17 mouse cellular contexts compared by ENCODE assay signal in genomic region chr7:82943376-82943775, GRCm38 (mm10).
DNase-seq lines count a peak whose midpoint lies in the region; ATAC-seq lines count a peak whose summit lies in the region.
"Had no signal": no experiment of that assay in that cellular context is flagged by ENCODE, and none has a peak within 500 bp of the region (broad histone marks: within the 10 kb centered on the region; RNA-seq: fewer than 3 reads in every experiment).

No protein-coding gene starts in this region.

- no peak for ATAC-seq in intestine, embryonic 15.5 days
- ATAC-seq in hindbrain, embryonic 14.5 days (ENCODE audit: low FRiP score), result no peak
- ATAC-seq: activated CD4-positive, CD25-positive, alpha-beta regulatory T cell, adult 4 months; intestine, postnatal 0 days had no signal

- H3K36me3 ChIP-seq in intestine, embryonic 15.5 days, result no peaks in the 10 kb centered on the region
- H3K36me3 ChIP-seq in hindbrain, embryonic 14.5 days (replicated peaks; ENCODE audit: control insufficient read depth, insufficient read depth), result no peaks in the 10 kb centered on the region
- H3K36me3 ChIP-seq: hindbrain, embryonic 10.5 days; limb, embryonic 12.5 days; liver, embryonic 15.5 days; neural tube, embryonic 15.5 days had no signal

- DNase-seq in left cerebral cortex, adult 11 months (ENCODE audit: low spot score), result peak; percentile 22
- DNase-seq in left cerebral cortex, postnatal 4 days, result no peak
- peak; percentile 21 to 22 for DNase-seq in frontal cortex, adult 2 months (ENCODE audit: extremely low spot score in 1 of 2, low spot score in 1 of 2)
- peak; percentile 5 to 8 for DNase-seq in left cerebral cortex, adult 18-20 months (ENCODE audit: low spot score in 2 of 2)
- peak; percentile 38 for DNase-seq in right cerebral cortex, postnatal 14 days
- DNase-seq in hindbrain, embryonic 14.5 days (ENCODE audit: low spot score), result no peak
- DNase-seq: cerebellum, adult 8-10 months; gastrocnemius, postnatal 36 days; kidney, postnatal 36 days; thymus, postnatal 4 days had no signal

- H3K9ac ChIP-seq in intestine, embryonic 15.5 days, result no peak overlapping the region
- no peak overlapping the region for H3K9ac ChIP-seq in hindbrain, embryonic 14.5 days
- H3K9ac ChIP-seq: limb, embryonic 12.5 days; liver, embryonic 15.5 days; neural tube, embryonic 15.5 days had no signal

- no peaks in the 10 kb centered on the region for H3K9me3 ChIP-seq in intestine, embryonic 15.5 days
- H3K9me3 ChIP-seq in hindbrain, embryonic 14.5 days (ENCODE audit: control insufficient read depth, low read length), result no peaks in the 10 kb centered on the region
- H3K9me3 ChIP-seq: hindbrain, embryonic 10.5 days; liver, embryonic 15.5 days; neural tube, embryonic 15.5 days had no signal

- WGBS in intestine, embryonic 15.5 days, result 71% methylated on average over 9 of the region's 9 CpGs
- 83% methylated on average over 9 of the region's 9 CpGs for WGBS in hindbrain, embryonic 14.5 days

- no peaks in the 10 kb centered on the region for H3K4me1 ChIP-seq in intestine, embryonic 15.5 days (replicated peaks)
- H3K4me1 ChIP-seq in hindbrain, embryonic 14.5 days (replicated peaks; ENCODE audit: control insufficient read depth, insufficient read depth, low read length), result no peaks in the 10 kb centered on the region; the same call in 1 of the 2 replicates
- H3K4me1 ChIP-seq: liver, embryonic 15.5 days had no signal

- H3K4me3 ChIP-seq in intestine, embryonic 15.5 days (replicated peaks), result no peak overlapping the region
- no peak overlapping the region for H3K4me3 ChIP-seq in hindbrain, embryonic 14.5 days (replicated peaks; ENCODE audit: low read length)
- H3K4me3 ChIP-seq: hindbrain, embryonic 10.5 days; limb, embryonic 12.5 days; liver, embryonic 15.5 days; neural tube, embryonic 15.5 days had no signal

- H3K27me3 ChIP-seq in intestine, embryonic 15.5 days (replicated peaks), result no peaks in the 10 kb centered on the region
- H3K27me3 ChIP-seq in hindbrain, embryonic 14.5 days (ENCODE audit: control insufficient read depth, insufficient read depth, low read length), result no peaks in the 10 kb centered on the region
- H3K27me3 ChIP-seq: limb, embryonic 12.5 days; liver, embryonic 15.5 days; neural tube, embryonic 15.5 days had no signal

- H3K27ac ChIP-seq in intestine, embryonic 15.5 days, result no peak overlapping the region
- no peak overlapping the region for H3K27ac ChIP-seq in hindbrain, embryonic 14.5 days
- H3K27ac ChIP-seq: hindbrain, embryonic 10.5 days; limb, embryonic 12.5 days; liver, embryonic 15.5 days; neural tube, embryonic 15.5 days had no signal

- intact Hi-C loops in left cerebral cortex, postnatal 4 days (cut with DNase I), result no loop called here

- no peak overlapping the region for H3K4me2 ChIP-seq in intestine, embryonic 15.5 days (replicated peaks)
- H3K4me2 ChIP-seq in hindbrain, embryonic 14.5 days (replicated peaks), result no peak overlapping the region
- H3K4me2 ChIP-seq: limb, embryonic 12.5 days; liver, embryonic 15.5 days; neural tube, embryonic 15.5 days had no signal

Comparison
In these comparisons a context has a peak if more than half of its experiments do, and no peak if none do; other contexts are left out.
1. DNase-seq: peak in left cerebral cortex, adult 11 months (single experiment), frontal cortex, adult 2 months (2 of 2), left cerebral cortex, adult 18-20 months (2 of 2) and right cerebral cortex, postnatal 14 days (single experiment); none in left cerebral cortex, postnatal 4 days (single experiment) and hindbrain, embryonic 14.5 days (single experiment).